Mouse (Mus musculus): Measurements from ENCODE around the gene Ercc1. TPM values are rescaled to one million over a fixed set of nuclear protein-coding genes. Genes with fewer than 3 reads are reported as not detected.
A peak's percentile ranks its signal among the peaks of the same experiment; 100 is the strongest.

Ercc1 gene
- polyA plus RNA-seq, 2 experiments = 9.8 to 15.7 TPM

DNA sequence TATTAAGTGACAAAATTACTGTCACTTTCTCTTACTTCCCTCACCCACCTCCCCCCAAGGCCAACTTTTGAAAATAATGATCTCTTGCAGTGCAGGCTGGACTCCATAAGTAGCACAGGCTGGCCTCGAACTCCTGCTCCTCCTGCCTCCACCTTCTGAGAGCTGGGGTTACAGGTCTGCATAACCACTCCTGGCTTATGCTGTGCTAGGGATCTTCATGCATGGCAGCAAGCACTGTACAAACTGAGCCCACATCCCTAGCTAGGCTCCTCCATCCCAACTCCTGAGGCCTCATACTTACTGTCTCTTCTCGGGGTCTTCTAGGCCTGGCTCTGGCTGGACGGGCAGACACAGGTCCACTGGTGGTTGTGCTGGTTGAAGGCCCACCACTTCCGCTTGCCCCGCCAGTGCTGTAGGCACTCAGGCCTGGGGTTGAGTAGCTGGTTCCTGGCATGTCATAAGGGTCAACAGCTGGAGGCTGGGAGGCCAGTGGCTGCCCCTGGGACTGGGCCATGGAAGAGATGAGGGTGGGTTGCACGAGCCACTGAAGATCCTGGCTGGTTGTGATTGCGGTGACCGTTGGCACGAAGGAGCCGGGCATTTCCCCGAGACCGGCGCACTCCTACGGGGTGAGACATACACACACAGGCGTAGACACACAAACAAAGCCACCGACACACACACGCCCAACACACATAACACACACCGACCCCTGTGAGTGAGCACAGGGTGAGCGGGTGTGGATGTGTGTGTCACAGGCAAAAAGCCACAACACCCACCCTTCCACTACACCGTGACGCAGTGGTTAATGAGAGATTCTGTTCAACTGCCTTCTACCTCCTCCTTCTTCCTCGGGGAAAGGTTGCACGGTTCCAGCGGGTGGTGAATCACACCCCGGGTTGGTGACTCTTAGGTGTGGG is 37.5 kb upstream of the Ercc1 start:
- no peak for ATAC-seq (ENCODE audit: insufficient read depth)
- no peaks in the 10 kb centered on the region for H3K36me3 ChIP-seq (replicated peaks; ENCODE audit: control insufficient read depth, insufficient read depth, low read depth)
- no peak for DNase-seq (ENCODE audit: low read depth in 3 of 3, low spot score in 3 of 3)
- H3K4me3 ChIP-seq (ENCODE audit: insufficient read depth in 1 of 2, low read depth in 2 of 2, low read length in 2 of 2) = no peak overlapping the region
- H3K4me1 ChIP-seq (replicated peaks; ENCODE audit: control insufficient read depth in 2 of 2, insufficient read depth in 2 of 2, low read length in 1 of 2) = peaks cover 3 to 11% of the 10 kb centered on the region in 2 experiments; a peak in 3 of 4 replicates
- no peaks in the 10 kb centered on the region for H3K9me3 ChIP-seq (ENCODE audit: control insufficient read depth, low read length)
- no peak overlapping the region for H3K27ac ChIP-seq
- TF ChIP-seq EP300 (IDR thresholded peaks at IDR 0.05; ENCODE audit: low read depth) (no peak), CTCF (IDR thresholded peaks at IDR 0.05; ENCODE audit: low read depth) (no peak)
- WGBS (ENCODE audit: insufficient replicate concordance) = 62% methylated on average over 25 of the region's 25 CpGs
- peaks cover 66% of the 10 kb centered on the region for H3K27me3 ChIP-seq (ENCODE audit: control insufficient read depth, insufficient read depth, low read length)
- no peak overlapping the region; the same call in 1 of the 2 replicates for H3K4me2 ChIP-seq (ENCODE audit: low read depth)
- H3K9ac ChIP-seq (replicated peaks) = no peak overlapping the region

- H3K27me3 ChIP-seq (ENCODE audit: control insufficient read depth, insufficient read depth, low read length) = peaks cover 57% of the 10 kb centered on the region
- ATAC-seq (ENCODE audit: insufficient read depth) = peak; percentile 34
- WGBS (ENCODE audit: insufficient replicate concordance) = 3% methylated on average over 18 of the region's 18 CpGs
Measured at GRCm38 (mm10) chr7:19307739-19308453, 36.7 kb upstream of the Ercc1 start.

DNA sequence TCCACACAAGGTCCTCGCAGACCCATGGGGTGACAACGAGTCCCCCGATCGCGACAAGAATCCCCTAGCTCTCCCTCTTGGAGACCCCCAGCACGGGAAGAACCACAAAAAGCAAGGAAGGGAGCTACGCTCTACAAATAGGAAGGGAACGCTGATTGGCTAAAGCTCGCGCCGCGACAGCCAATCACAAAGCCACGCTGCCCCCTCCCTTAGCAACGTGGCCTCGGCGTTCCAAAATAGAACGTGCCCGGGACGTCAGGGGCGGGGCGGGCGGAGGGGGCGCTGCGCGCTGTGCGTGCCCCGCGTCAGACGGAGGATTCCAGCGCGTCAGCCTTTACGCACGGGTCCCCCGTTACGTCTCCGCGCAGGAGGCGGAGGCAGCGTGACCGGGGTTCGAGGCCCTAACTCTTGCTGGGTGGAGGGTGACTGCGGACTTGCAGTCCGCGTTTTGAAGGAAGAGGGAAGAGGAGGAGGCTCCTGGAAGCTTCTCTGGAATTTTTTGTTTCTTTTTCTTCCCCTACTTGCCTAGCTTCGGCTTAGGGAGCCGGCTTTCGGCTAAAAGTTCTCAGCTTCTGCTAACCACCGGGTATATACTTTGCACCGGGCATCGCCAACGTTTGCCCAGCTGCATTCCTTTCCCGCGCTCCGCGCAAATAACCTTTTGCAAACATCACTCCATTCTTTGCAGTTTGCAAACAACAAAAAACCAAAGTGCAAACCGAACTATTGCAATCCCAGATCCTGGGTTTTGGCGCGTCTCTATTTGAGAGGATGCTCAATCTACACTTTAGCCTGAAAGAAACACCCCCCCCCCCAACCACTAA is 35.9 kb upstream of the Ercc1 start:
- peak overlapping the region; percentile 87 for H3K4me2 ChIP-seq (ENCODE audit: low read depth)
- ATAC-seq (ENCODE audit: insufficient read depth) (peak; percentile 82), DNase-seq (ENCODE audit: low read depth in 3 of 3, low spot score in 3 of 3) (peak; percentile 73 to 86 (median 80))
- no peaks in the 10 kb centered on the region for H3K9me3 ChIP-seq (ENCODE audit: control insufficient read depth, low read length)
- H3K9ac ChIP-seq (replicated peaks) = peak overlapping the region; percentile 52
- H3K27ac ChIP-seq = no peak overlapping the region; the same call in 1 of the 2 replicates
- H3K36me3 ChIP-seq (replicated peaks; ENCODE audit: control insufficient read depth, insufficient read depth, low read depth) = no peaks in the 10 kb centered on the region
- H3K4me1 ChIP-seq (replicated peaks; ENCODE audit: control insufficient read depth in 2 of 2, insufficient read depth in 2 of 2, low read length in 1 of 2) = peaks cover 3 to 11% of the 10 kb centered on the region in 2 experiments; a peak in 3 of 4 replicates
- peaks cover 50% of the 10 kb centered on the region for H3K27me3 ChIP-seq (ENCODE audit: control insufficient read depth, insufficient read depth, low read length)
- TF ChIP-seq EP300 (IDR thresholded peaks at IDR 0.05; ENCODE audit: low read depth) (no peak), CTCF (IDR thresholded peaks at IDR 0.05; ENCODE audit: low read depth) (peak; percentile 51)
- WGBS (ENCODE audit: insufficient replicate concordance) = under 1% methylated on average over 58 of the region's 58 CpGs
- H3K4me3 ChIP-seq (ENCODE audit: insufficient read depth in 1 of 2, low read depth in 2 of 2, low read length in 2 of 2) = peak overlapping the region; percentile 60 to 80

More at GRCm38 (mm10) chr7:19307739-19308453, 36.7 kb upstream of the Ercc1 start:
- Histone ChIP-seq H3K36me3 (replicated peaks; ENCODE audit: control insufficient read depth, insufficient read depth, low read depth) (no peaks in the 10 kb centered on the region), H3K9ac (replicated peaks) (peak overlapping the region; percentile 52), H3K9me3 (ENCODE audit: control insufficient read depth, low read length) (no peaks in the 10 kb centered on the region), H3K27ac (no peak overlapping the region; the same call in 1 of the 2 replicates), H3K4me2 (ENCODE audit: low read depth) (peak overlapping the region; percentile 87), H3K4me1 (replicated peaks; ENCODE audit: control insufficient read depth in 2 of 2, insufficient read depth in 2 of 2, low read length in 1 of 2) (peaks cover 3 to 11% of the 10 kb centered on the region in 2 experiments; a peak in 3 of 4 replicates), H3K4me3 (ENCODE audit: insufficient read depth in 1 of 2, low read depth in 2 of 2, low read length in 2 of 2) (peak overlapping the region; percentile 60 to 80)
- TF ChIP-seq CTCF (IDR thresholded peaks at IDR 0.05; ENCODE audit: low read depth) = no peak
- no peak for TF ChIP-seq EP300 (IDR thresholded peaks at IDR 0.05; ENCODE audit: low read depth)
- peak in 1 of 3 experiments; percentile 54 for DNase-seq (ENCODE audit: low read depth in 3 of 3, low spot score in 3 of 3)

GRCm38 (mm10) chr7:19309278-19309883 is 35.2 kb upstream of the Ercc1 start:
- Histone ChIP-seq H3K36me3 (replicated peaks; ENCODE audit: control insufficient read depth, insufficient read depth, low read depth) (no peaks in the 10 kb centered on the region), H3K27me3 (ENCODE audit: control insufficient read depth, insufficient read depth, low read length) (peaks cover 47% of the 10 kb centered on the region), H3K9me3 (ENCODE audit: control insufficient read depth, low read length) (no peaks in the 10 kb centered on the region), H3K27ac (no peak overlapping the region), H3K4me2 (ENCODE audit: low read depth) (peak overlapping the region; percentile 87), H3K4me1 (replicated peaks; ENCODE audit: control insufficient read depth in 2 of 2, insufficient read depth in 2 of 2, low read length in 1 of 2) (peaks cover 3 to 11% of the 10 kb centered on the region in 2 experiments; a peak in 3 of 4 replicates), H3K9ac (replicated peaks) (peak overlapping the region; percentile 40), H3K4me3 (ENCODE audit: insufficient read depth in 1 of 2, low read depth in 2 of 2, low read length in 2 of 2) (peak overlapping the region; percentile 60 to 63)
- no peak for DNase-seq (ENCODE audit: low read depth in 3 of 3, low spot score in 3 of 3)
- TF ChIP-seq EP300 (IDR thresholded peaks at IDR 0.05; ENCODE audit: low read depth) (no peak), CTCF (IDR thresholded peaks at IDR 0.05; ENCODE audit: low read depth) (no peak)
- under 1% methylated on average over 48 of the region's 48 CpGs for WGBS (ENCODE audit: insufficient replicate concordance)
- no peak for ATAC-seq (ENCODE audit: insufficient read depth)
